Mouse (Mus musculus) adipose tissue, adult 10 weeks (tissue): ENCODE results near the gene Ncaph2. TPM values are rescaled to one million over a fixed set of nuclear protein-coding genes. Genes with fewer than 3 reads are reported as not detected.

Experiments used
- polyA plus RNA-seq: library from polyadenylated mRNA; stranded (reverse); fragments of 350-450 nt; fragmentation: Illumina TruSeq; extraction: RNeasy Lipid Tissue Mini Kit (QIAGEN cat#74804); gene quantifications from one replicate; pipeline ENCODE4 v1.2.3, GENCODE M21; 2014; ENCODE audit warnings: low read depth, low replicate concordance

Gene Ncaph2
- 63.2 TPM for polyA plus RNA-seq

DNA sequence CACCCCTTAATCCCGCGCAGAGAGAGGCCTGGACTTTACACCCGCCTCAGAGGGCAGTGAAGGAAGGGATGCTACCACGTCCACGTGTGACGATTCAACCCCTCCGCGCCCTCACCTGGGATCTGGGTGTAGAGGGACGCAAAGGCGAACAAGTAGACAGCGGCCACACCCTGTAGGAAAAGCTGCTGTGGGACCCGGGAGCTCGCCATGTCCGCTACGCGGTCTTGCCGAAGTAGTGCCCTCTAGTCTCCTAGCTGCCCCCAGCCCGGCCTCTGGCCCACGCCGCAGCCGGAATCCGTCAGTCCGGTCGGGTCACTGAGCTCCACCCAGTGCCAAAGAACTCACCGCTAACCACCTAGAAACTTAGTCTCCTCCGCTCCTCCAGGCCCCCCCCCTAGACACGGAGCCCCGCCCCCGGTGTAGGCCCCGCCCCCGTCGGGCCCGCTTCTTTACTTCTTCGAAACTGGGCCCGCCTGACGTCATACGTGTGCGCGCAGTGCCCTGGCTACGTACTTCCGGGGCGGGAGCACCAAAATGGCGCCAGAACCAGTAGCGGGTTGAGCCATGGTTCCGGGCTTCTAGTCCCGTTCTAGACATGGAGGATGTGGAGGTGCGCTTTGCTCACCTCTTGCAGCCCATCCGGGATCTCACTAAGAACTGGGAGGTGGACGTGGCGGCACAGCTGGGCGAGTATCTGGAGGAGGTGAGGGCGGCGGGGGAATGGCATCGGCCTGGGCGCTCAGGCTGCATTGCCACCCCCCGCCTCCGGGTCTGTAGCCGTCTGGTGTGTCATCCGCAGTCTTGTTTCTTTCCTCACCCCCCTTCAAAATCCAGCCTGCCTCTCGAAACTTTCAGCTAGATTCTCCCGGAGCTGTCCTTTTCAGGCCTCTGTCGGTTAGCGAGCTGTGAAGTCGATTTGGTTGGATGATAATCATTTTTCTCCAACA lies at the start of gene Ncaph2, which contains the start of gene Lmf2:
Ncaph2 (plus strand) TSS at position 479 of the 947 bp plus-strand sequence.
Lmf2 (minus strand) TSS at position 419 of the 947 bp plus-strand sequence.

DNA sequence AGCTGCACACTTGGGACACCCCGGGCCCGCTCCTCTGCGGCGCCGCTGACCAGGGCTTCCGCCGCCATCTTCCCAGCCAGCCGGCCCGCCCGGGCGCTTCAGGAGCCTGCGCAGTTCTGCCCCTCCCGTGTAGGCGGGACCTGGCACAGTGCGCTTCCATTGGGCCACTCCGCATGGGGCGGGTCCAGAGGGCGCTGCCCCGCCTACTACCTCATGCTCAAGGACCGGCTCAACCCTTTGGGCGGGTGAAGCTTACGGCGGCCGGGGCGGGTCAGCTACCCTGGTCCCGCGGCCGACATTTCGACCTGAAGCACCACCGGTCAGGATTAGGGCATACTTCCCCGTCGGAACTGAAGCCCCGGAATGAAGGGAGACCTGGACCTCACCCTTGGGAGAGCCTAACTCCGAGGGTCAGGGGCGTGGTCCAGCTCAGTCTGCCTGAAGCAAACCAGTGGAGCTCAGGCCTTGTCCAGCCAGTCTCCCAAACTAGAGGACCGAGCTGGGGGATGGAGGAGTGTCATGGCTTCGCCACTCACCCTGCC lies 40.3 kb upstream of the Ncaph2 start, which contains the start of gene Sbf1:
Sbf1 (minus strand) TSS at position 122 of the 542 bp plus-strand sequence.

DNA sequence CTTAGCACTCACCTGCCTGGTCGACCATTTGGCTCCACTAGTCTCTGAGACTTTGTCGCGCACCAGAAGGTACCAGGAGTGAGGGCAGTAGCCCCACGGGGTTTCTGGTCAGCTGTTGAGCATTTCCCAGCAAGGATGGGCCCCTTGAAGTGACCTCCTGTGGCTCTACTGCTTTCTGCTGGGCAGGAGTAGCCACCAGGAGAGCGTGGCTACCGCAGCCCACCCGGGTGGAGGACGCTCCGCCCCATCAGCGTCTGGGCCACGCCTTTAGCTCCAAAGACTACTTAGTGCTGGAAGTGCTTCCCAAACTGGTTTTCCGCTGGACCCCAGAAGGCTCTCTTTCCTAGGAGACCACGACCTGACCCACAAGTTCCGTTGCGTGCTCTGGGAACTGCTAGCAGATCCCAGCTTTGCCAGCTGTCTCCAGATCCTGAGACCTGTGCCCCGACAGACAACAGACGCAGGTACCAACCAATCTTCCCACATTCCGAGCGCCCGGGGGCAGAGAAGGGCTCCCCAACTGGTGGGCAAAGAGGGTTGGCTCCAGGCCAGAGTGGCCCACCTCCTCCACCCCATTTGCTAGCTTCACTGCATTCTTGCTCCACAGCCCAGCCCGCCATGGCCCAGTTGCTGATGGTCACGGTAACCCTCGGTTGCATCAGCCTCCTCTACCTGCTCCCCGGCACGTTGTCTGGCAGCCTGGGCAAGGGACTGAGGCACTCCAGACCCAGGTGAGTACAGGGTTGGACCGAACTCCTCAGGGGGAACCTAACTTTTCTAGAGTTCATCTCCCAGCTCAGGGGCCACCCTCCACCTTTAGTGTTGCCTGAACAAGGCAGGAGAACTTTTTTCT lies 32.6 kb upstream of the Ncaph2 start, which contains the start of gene Adm2:
Adm2 (plus strand) TSS at position 51 of the 853 bp plus-strand sequence.

DNA sequence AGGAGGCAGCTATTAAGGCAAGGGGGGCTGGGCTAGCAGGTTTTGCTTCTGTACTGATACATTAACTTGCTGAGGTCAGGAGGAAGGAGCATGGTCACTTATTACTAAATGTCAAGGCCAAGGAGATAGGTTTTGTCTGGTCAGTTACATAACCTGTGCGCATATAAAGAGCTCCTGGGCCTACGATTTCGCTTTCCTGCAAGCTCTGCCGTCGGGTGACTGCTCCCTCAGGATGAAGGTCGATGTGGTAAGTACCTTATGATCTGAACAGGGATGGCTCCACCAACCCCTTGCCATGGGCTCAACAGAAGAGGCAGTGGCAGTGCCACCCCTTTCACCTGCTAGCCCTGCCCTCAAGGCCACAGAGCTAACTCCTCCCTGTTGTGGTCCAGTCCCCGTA lies 21.2 kb upstream of the Ncaph2 start, which contains the start of gene Miox:
Miox (plus strand) TSS at position 128 of the 400 bp plus-strand sequence.

DNA sequence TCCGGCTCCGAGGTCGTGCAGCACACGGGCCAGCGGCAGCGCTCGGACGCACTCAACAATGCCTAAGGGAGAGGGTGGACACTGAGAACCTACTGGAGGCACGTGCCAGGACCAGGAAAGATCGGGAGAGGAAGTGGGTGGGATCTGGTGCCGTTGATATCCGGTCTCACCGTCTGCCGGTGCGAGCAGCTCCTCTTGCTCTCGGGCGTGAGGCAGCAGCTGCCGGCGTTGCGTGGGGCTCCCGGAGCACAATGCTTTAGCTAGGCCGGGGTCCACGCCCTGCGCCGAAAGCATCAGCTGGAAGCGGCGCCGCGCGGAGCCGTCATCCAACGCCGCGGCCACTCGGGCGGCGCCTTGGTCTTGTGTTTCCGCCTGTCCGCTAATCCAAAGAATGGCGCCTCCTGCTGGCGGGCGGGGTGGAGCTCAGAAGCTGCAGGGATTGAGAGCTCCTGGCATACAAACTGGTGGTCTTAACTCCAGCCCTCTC lies 18.3 kb downstream of the Ncaph2 start, which contains the start of gene Sco2:
Sco2 (minus strand) TSS at position 85 of the 487 bp plus-strand sequence.

DNA sequence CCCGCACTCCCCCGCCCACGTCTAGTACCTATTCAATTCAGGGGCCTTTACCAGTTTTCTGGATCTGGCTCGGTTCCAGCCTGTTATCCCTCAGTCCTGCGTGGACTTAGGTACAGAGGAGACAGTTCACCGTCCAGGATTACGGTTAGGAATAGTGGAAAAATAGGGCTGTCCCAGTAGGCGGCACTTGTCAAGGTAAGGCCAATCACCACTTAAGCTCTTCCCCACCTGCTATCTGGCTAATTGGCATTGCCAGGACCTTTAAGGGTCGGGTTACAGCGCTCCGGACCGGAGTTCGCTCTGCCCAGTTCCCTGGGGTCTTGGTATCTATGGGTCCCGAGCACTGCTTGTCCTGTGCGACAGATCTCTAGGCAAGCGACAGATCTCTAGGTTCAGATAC lies 21.4 kb downstream of the Ncaph2 start, which contains the start of gene Tymp:
Tymp (minus strand) TSS at position 83 of the 400 bp plus-strand sequence.

DNA sequence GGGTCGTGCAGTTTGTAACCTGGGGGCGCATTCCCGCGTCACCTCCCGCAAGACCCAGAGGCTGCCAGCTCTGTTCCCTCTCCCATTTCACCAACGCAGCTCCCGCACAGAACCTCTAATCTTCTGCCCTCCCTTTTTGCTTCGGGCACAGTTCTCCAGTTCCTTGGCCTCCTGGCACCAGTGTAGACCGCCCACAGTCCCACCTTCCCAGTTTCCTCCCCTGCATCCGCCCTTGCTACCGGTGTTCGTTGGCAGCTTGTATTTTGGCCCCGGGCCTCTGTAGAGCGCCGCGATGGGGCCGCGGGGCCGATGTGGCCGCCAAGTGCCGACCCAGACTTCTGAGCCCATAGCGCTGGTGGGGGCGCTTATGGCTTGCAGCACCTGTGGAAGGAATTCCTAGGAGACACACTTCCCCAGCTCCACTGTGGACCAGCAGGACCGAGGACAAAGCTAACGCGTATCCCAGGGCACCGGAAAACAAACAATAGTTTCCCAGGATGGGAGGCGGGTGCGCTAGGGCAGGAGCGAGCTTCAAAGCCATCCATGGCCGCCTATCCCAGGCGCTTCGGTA lies 23.4 kb downstream of the Ncaph2 start, which contains the start of gene Odf3b:
Odf3b (minus strand) TSS at position 452 of the 571 bp plus-strand sequence.

DNA sequence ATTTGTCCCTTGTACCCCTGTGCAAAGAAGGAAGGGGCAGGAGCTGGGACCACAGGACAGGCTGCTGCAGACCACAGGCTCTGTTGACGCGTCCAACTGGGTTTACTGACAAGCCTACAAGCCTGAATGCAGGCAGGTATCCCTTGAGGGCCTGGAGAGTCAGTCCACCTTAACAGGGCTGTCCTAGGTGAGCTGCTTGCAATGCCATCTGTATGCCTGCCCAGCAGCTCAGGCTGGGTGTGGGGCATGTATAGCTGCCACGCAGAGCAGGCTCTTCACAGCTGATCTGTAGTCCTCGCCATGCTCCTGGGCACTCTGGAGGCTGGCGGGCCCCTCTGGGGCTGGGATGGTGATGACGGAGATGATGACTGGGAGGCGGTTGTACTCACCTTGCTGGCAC lies 29.1 kb downstream of the Ncaph2 start, which contains the start of gene Klhdc7b:
Klhdc7b (plus strand) TSS at position 301 of the 400 bp plus-strand sequence.

DNA sequence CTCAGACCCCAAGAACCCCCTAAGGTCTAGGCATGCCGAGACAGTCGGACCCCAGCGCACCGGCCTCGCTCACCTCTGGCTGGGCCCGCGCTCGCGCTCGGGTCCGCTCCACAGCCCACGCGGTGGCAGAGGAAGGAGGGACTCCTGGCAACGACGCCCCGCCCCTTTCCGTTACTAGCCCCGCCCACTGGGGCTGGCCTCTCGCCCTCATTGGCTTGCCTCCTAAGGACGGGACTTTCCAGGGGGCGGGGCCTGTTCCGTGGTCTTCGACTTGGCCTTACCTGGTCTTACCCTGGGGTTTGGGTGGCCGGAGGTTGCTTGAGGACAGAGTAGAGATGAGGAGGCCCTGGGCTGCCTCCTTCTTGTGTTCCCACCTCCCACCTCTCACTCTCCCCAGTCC lies 54.6 kb downstream of the Ncaph2 start, which contains the start of gene Syce3:
Syce3 (minus strand) TSS at position 386 of the 400 bp plus-strand sequence.

Other genes with a start within 250 kb of the Ncaph2 start
- gene Tubgcp6, start 232.6 kb upstream of the Ncaph2 start, polyA plus RNA-seq = 39.9 TPM
- gene Hdac10, start 227.0 kb upstream of the Ncaph2 start, polyA plus RNA-seq = 14.5 TPM
- 21.4 TPM for gene Mapk12, start 215.0 kb upstream of the Ncaph2 start, polyA plus RNA-seq
- gene Mapk11, start 206.1 kb upstream of the Ncaph2 start, polyA plus RNA-seq = 19.2 TPM
- gene Plxnb2, start 174.9 kb upstream of the Ncaph2 start, polyA plus RNA-seq = 86.5 TPM
- 9.0 TPM for gene Dennd6b, start 159.2 kb upstream of the Ncaph2 start, polyA plus RNA-seq
- gene Ppp6r2, start 144.2 kb upstream of the Ncaph2 start, polyA plus RNA-seq = 28.3 TPM
- 51.1 TPM for gene Sbf1, start 40.4 kb upstream of the Ncaph2 start, polyA plus RNA-seq
- gene Adm2, start 33.0 kb upstream of the Ncaph2 start, polyA plus RNA-seq = not detected
- gene Miox, start 21.3 kb upstream of the Ncaph2 start, polyA plus RNA-seq = not detected
- 32.8 TPM for gene Lmf2, start 60 bp upstream of the Ncaph2 start, polyA plus RNA-seq
- 11.2 TPM for gene Sco2, start 18.1 kb downstream of the Ncaph2 start, polyA plus RNA-seq
- gene Tymp, start 21.3 kb downstream of the Ncaph2 start, polyA plus RNA-seq = 1.2 TPM
- gene Odf3b, start 23.6 kb downstream of the Ncaph2 start, polyA plus RNA-seq = 7.9 TPM
- not detected for gene Klhdc7b, start 29.2 kb downstream of the Ncaph2 start, polyA plus RNA-seq
- 2.0 TPM for gene Syce3, start 54.8 kb downstream of the Ncaph2 start, polyA plus RNA-seq
- gene Cpt1b, start 70.1 kb downstream of the Ncaph2 start, polyA plus RNA-seq = 5.2 TPM
- gene C730034F03Rik, start 73.9 kb downstream of the Ncaph2 start, polyA plus RNA-seq = 2.6 TPM
- 0.07 TPM for gene Gm44502, start 74.0 kb downstream of the Ncaph2 start, polyA plus RNA-seq
- gene Chkb, start 74.2 kb downstream of the Ncaph2 start, polyA plus RNA-seq = 58.0 TPM
- gene Mapk8ip2, start 98.2 kb downstream of the Ncaph2 start, polyA plus RNA-seq = 1.3 TPM
- gene Arsa, start 121.7 kb downstream of the Ncaph2 start, polyA plus RNA-seq = 25.1 TPM
- 13.8 TPM for gene Shank3, start 143.9 kb downstream of the Ncaph2 start, polyA plus RNA-seq
- gene Acr, start 212.6 kb downstream of the Ncaph2 start, polyA plus RNA-seq = 2.9 TPM
- 21.9 TPM for gene Rabl2, start 236.2 kb downstream of the Ncaph2 start, polyA plus RNA-seq